Mouse (Mus musculus) embryo, embryonic 11.5 days (tissue): ENCODE results near the gene 1700012B09Rik.

Experiments used
- DNase-seq: peaks from one replicate; pipeline ENCODE4 v3.0.0-alpha.2; 2012; ENCODE audit warnings: low read depth, low spot score

The 1700012B09Rik gene

DNA sequence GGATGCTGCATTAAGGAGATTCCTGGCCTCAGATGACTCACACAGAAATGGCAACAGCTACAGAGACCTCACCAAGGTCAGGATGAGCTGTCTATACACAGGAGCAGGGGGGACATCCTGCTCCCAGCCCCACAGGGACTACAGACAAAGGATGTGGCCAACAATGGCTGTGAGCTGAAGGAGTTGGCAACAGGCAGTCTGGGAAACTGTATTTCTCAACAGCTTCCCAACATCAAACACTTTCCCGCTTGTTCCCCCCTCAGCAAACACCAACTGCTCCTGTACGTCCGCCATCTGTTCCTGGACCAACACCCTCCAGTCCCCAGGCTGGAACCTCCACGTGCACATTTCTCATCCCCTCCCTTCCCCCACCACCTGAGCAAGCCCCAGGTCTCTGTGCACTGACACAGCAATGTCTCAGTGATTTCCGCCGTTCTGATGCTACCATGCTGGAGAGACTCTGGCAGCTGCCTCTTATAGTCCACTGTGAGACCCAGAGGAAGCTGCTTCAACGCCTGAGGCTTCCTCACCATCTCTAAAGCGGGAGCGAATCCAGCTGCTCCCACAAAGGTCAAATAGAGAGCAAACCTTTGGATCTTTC is 39.8 kb downstream of the 1700012B09Rik start:
- no peak for DNase-seq

DNA sequence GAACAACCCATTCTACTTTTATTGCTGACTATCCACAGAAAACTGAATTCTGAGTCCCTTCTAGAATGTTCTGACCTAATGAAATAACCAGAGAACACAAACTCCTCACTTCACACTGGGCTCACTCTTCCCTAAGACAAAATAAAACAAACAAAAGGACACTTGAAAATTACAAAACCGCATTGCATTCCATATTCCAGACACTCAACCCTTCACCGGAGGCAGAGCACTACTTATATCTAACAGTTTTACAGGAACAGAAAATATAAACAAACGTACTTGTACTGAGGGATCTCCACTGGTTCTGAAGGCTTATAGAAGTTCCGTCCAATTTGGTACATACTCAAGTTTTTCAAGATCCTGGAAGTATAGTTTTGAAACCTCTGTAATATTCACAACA is 42.5 kb downstream of the 1700012B09Rik start:
- no peak for DNase-seq

DNA sequence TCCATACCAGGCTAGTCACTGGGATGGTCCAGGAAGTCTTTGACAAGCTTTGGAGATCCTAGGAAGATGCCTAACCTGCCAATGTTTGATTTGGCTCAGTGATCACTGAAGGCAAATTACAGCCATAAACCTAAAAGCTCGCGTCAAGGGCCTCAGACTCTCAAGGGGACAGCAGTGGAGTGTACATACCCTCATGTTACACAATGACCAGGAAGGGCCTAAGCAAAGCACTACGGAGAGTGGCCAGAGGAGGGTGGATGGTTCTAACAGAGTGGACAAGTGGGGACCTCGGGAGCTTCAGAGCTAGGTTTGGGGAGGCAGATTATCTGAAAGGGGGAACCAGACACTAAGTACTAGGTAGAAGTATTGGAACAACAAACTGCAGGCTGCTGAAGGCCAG is 44.2 kb downstream of the 1700012B09Rik start:
- no peak for DNase-seq

DNA sequence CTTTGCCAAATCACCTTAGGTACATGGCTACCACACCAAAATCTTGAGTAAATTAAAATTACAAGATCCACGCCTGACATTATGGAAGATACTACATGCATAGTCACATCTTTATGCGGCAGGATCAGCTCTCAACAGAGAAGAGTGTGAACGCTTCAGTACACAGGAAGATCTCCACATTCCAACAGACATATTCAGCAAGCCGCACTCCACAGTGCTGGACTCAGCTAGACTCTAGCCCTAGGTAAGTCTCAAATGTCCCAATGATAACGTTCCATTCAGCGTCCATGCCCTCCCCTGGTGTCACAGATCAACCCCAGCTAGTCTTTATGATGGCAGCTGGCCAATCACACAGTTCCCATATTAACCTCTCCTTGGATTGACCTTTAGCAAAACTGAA is 44.8 kb downstream of the 1700012B09Rik start:
- DNase-seq: no peak

DNA sequence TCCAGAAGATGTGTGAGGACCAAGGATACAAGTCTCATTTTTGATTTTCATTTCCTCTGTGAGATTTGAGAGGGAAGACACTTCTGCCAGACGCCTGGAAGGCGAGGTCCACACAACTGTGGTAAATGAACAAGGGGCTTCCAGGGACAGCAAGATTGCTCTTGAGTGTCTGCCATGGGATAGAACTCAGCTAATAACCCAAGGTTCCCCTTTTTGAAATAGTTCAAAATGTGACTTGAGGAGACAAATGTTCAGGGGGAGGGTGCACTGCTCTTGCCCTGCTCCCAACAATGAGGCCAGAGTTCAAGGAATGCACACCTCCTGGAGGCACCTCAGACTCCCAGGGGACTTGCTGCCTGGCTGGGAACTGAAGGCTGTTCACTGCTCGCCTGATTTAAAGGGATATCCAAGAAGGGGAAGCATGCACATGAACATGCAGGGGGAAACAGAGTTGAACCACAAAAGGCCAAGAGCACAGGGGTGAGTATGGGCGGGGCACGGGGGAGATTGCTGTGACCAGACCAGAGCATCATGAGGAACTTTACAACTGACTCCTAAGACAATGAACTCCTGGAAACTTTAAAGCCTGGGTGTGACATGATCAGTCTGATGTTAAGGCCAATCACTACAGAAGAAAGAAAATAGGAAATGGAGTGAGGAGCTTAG is 45.9 kb downstream of the 1700012B09Rik start:
- DNase-seq: no peak

DNA sequence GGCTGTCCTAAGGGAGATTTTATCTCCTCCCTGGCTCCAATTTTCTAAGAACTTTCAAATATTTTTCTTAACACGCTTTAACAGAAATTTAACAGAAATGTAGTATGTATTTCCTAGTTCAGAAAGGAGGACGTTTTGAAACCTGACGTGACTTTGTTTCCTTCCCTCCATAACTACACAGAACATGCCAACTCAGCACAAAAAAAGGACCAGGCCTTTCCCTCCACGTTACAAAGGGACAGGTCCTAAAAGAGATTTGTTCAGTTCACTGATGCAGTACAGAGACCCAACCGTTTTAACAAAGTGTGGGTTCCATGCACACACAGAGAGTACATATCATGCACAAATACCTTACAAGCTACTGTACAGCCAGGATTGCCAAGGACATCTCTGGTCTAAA is 49.2 kb downstream of the 1700012B09Rik start:
- no peak for DNase-seq

DNA sequence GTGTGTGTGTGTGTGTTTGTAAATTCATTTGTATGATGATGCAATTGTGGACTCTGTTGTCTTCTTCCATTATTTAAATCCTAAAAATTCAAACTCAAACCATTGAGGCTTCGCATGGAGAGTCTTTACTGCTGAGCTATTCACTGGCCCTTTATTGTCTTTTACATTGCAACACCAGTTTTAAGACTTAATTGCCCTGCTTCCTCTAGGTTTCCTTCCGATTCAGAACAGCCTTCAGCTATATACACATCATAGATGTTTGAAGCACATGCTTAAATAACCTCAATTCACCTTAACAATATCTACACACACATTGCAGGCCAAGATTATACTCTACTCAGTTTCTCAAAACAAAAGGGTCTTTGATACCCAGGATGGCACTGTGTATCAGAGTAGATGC is 50.4 kb downstream of the 1700012B09Rik start:
- no peak for DNase-seq

DNA sequence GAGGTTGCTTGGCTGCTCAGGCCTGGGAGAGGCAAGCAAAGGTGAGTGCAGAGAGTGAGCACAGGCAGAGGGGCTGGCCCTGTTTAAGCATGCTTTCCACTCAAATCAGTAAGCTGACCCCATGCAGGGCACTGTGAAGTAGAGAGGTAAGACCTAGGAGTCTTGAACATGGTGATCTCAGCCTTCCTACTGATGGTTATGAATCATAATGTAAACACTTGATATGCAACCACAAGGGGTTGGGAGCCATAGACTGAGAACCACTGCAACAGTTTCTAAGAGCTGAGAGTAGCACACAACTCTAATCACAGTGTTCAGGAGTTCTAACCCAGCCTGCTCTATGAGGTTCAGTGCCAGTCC is 52.5 kb downstream of the 1700012B09Rik start:
- DNase-seq: no peak

DNA sequence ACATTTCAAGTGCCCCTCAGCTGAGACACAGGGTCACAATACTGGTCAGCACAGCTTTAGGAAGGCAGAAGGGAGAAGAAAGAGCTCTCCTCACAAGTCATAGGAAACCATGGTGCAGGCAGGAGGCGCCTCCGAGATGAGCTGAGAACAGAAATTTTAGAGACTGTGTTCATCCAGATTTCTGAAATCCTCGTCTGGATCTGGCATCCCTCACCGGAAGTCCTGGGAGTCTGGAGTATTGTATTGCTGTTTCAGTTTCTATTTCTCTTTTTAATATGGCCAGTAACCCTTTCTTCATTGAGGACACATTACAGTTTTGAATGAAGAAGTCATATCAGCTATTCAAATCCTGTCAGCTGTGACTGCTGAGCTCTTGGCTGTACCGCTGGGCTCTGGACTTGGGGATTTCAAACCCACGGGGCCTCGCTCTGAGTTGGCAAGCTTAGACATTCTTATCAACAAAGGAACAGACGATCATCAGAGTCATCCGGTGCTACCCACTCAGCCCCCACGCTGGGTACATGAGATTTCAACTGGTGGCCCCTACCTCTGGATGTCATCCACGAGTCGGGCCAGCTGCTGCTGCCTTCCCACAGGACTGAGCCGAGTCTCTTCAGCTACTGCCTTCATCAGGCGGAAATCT is 53.0 kb downstream of the 1700012B09Rik start:
- DNase-seq: no peak

DNA sequence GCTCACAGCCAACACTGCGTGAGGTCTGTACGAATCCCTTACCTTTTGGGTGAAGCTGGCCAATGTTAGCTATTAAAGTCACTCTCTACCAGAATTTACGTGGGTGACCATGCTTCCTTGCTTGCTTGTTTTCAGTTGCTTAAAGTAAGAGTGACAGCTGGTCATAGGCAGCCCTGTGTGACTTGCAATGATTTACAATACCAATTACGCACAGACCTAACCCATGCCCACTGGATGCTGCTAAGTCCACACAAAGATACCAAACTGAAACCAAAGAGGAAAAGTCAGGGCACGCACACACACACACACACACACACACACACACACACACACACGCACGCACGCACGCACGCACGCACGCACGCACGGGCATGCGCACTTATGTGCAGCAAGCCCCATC is 55.6 kb downstream of the 1700012B09Rik start:
- DNase-seq: no peak

DNA sequence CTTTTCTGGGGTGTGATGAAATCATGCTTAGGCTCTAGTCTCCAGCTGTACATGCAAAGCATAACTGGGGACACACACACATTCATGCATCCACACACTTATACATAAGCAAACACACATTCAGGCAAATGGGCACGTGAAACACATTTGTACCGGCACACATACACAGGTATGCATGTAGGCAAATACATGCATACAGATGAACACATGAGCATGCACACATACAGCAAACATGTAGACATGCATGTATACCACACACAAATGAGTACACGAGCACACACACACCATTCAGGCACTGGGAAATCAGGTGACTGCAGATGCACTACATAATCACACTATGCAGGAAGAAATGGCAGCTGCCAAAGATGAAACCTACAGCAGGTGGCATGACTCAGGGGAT is 59.9 kb downstream of the 1700012B09Rik start:
- DNase-seq: no peak
